Mouse (Mus musculus): ENCODE data around the gene 1110017D15Rik. TPM values are rescaled to one million over a fixed set of nuclear protein-coding genes. Genes with fewer than 3 reads are reported as not detected.
"Not testable (repeated sequence)": the region's sequence is repeated elsewhere in the genome, so short reads cannot be mapped to it uniquely, and the experiment has no call there.

1110017D15Rik gene
- polyA plus RNA-seq, 1 experiment from 2014 or later: 0.65 TPM

DNA sequence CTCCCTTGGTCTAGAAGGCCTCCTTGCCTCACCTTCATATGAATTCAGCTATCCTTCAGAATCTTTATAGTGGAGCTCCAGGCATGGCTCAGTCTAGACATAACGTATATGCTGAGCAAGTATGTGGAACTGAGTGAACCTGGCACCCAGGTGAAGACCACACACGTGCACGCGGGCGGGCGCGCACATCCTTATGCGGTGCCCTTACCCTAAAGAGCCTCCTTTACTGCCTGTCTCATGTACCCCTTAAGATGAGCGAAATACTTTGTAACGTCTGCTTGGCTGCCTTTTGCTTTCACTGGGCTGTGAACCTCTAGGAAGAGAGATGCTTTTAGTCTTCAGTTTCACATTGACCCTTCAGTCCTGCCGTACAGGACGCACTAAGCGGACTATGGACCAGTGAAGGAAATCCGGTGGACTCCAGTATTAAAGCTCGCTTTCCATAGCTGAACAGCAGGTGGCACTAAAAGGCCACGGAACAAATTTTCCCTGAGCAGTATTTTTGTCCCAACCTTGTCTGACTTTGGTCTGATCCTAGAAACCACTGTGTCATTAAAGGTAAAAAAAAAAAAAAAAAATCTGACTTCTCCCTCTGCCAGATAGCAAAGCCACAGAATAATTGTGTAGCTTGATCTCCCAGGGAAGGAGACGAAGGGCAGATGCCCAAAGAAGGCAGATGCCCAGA is 48.6 kb downstream of the 1110017D15Rik start:
- Histone ChIP-seq H3K9ac (ENCODE audit: low read length) (no peak overlapping the region), H3K27me3 (ENCODE audit: control insufficient read depth, insufficient read depth, low read length) (no peaks in the 10 kb centered on the region), H3K9me3 (replicated peaks; ENCODE audit: control insufficient read depth, low read length) (no peaks in the 10 kb centered on the region), H3K27ac (ENCODE audit: low read length) (no peak overlapping the region), H3K4me1 (ENCODE audit: control insufficient read depth, insufficient read depth, low read length) (peaks cover 14% of the 10 kb centered on the region), H3K4me2 (ENCODE audit: low read depth, low read length) (no peak overlapping the region), H3K4me3 (replicated peaks; ENCODE audit: low read length) (no peak overlapping the region), H3K36me3 (ENCODE audit: control insufficient read depth, insufficient read depth, low read length) (no peaks in the 10 kb centered on the region)
- ATAC-seq (ENCODE audit: insufficient read depth, low FRiP score): no peak
- 58% methylated on average over 17 of the region's 17 CpGs for WGBS

DNA sequence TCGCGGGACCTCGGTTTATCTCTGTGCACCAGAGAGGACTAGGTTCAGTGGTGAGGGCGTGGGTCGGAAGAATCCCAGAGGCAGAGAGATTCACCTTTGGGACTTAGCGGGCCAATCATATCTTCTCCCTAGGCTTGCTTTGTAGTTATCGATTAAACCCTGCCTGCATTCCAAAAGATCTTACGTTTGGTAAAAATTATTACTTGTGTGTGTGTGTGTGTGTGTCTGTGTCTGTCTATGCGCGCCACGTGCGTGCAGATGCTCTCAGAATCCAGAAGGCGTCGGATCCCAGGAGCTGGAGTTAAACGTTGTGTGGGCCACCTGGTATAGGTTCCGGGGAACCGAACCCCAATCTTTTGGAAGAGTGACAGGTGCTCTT is 51.9 kb downstream of the 1110017D15Rik start:
- peaks cover 9% of the 10 kb centered on the region for H3K4me1 ChIP-seq (ENCODE audit: control insufficient read depth, insufficient read depth, low read length)
- no peak for ATAC-seq (ENCODE audit: insufficient read depth, low FRiP score)
- H3K4me3 ChIP-seq (replicated peaks; ENCODE audit: low read length): peak overlapping the region; percentile 72
- no peaks in the 10 kb centered on the region for H3K27me3 ChIP-seq (ENCODE audit: control insufficient read depth, insufficient read depth, low read length)
- 4% methylated on average over 17 of the region's 17 CpGs for WGBS
- H3K27ac ChIP-seq (ENCODE audit: low read length): peak overlapping the region; percentile 48; the same call in 1 of the 2 replicates
- H3K9me3 ChIP-seq (replicated peaks; ENCODE audit: control insufficient read depth, low read length): no peaks in the 10 kb centered on the region
- H3K36me3 ChIP-seq (ENCODE audit: control insufficient read depth, insufficient read depth, low read length): no peaks in the 10 kb centered on the region
- H3K4me2 ChIP-seq (ENCODE audit: low read depth, low read length): peak overlapping the region; percentile 48
- peak overlapping the region; percentile 87 for H3K9ac ChIP-seq (ENCODE audit: low read length)

DNA sequence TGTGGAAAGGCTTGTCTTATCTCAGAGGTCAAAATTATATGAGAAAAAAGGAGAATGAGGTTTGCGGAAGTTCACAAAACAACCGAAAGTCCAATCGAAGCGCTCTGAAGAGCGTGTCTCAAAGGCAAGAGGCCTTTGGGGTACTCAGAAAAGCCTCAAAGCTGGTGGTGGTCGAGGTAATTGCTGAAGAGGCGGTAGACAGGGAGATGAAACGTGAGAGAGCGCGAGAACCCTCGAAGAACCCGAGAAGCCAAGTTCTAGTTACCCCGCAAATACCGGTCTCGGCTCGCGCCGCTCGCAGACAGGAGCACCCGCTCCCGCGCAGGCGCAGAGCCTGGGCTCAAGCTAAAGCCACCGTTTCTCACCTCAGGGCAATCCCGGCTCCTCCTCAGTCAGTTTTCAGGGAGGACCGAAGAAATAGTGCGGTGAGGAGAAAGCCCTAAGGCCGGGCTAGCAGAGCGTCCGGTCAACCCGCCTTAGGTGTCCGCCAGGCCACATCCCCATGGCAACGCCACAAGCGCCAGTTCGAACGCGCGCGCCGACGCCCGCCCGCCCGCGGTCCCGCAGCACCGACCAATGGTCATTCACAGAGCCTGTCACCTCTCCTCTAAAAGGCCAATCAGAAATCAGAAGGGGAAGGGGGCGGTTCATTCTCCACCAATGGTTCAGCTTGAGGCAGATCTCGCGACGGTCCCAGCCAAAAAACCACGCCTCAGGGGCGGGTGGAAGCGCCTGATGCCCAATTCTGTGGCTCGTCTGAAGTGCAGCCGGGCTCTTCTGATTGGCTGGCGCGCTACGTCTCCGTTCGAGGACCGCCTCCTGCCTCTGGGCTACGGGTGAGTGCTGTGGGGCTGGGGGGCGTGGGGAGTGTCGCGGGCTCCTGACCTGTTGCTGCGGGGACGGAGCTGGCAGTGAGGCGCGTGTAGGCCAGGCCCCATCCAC is 52.5 kb downstream of the 1110017D15Rik start, which contains the start of the genes Kif24 and Nudt2:
TSS of gene Kif24 (minus strand) at position 543 of the 942 bp plus-strand sequence.
TSS of gene Nudt2 (plus strand) at position 807 of the 942 bp plus-strand sequence.
- H3K36me3 ChIP-seq (ENCODE audit: control insufficient read depth, insufficient read depth, low read length): no peaks in the 10 kb centered on the region
- ATAC-seq (ENCODE audit: insufficient read depth, low FRiP score): peak; percentile 100
- peaks cover 9% of the 10 kb centered on the region for H3K4me1 ChIP-seq (ENCODE audit: control insufficient read depth, insufficient read depth, low read length)
- H3K27ac ChIP-seq (ENCODE audit: low read length): peak within 1 kb of the TSS; percentile 48; the same call in 1 of the 2 replicates
- peak within 1 kb of the TSS; percentile 80 for H3K4me2 ChIP-seq (ENCODE audit: low read depth, low read length)
- no peaks in the 10 kb centered on the region for H3K27me3 ChIP-seq (ENCODE audit: control insufficient read depth, insufficient read depth, low read length)
- peak within 1 kb of the TSS; percentile 72 for H3K4me3 ChIP-seq (replicated peaks; ENCODE audit: low read length)
- WGBS: under 1% methylated on average over 70 of the region's 70 CpGs
- no peaks in the 10 kb centered on the region for H3K9me3 ChIP-seq (replicated peaks; ENCODE audit: control insufficient read depth, low read length)
- H3K9ac ChIP-seq (ENCODE audit: low read length): peak within 1 kb of the TSS; percentile 87

DNA sequence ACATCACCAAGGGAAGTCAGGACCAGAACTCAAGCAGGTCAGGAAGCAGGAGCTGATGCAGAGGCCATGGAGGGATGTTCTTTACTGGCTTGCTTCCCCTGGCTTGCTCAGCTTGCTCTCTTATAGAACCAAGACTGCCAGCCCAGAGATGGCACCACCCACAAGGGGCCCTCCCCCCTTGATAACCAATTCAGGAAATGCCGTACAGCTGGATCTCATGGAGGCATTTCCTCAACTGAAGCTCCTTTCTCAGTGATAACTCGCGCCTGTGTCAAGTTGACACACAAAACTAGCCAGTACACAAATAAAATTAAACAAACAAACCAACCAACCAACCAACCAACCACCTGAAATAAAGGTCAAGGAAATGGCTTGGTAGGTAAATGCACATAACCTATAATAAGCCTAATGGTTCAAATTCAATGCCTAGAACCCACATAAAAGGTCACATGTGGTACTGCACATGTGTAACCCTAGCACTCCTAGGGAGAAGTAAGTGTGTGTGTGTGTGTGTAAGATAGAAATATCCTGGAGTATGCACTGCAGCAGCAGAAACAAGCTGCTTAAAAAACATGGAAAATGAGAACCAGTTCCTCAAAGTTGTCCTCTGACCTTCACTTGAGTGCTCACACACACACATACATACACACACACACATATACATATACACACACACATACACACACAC is 53.9 kb downstream of the 1110017D15Rik start:
- H3K4me1 ChIP-seq (ENCODE audit: control insufficient read depth, insufficient read depth, low read length); H3K9ac ChIP-seq (ENCODE audit: low read length); H3K36me3 ChIP-seq (ENCODE audit: control insufficient read depth, insufficient read depth, low read length); ATAC-seq (ENCODE audit: insufficient read depth, low FRiP score); H3K9me3 ChIP-seq (replicated peaks; ENCODE audit: control insufficient read depth, low read length); H3K27ac ChIP-seq (ENCODE audit: low read length); H3K27me3 ChIP-seq (ENCODE audit: control insufficient read depth, insufficient read depth, low read length): not testable (repeated sequence)
- 54% methylated on average over 3 of the region's 3 CpGs for WGBS
- Histone ChIP-seq H3K4me2 (ENCODE audit: low read depth, low read length) (peak overlapping the region; percentile 80), H3K4me3 (replicated peaks; ENCODE audit: low read length) (peak overlapping the region; percentile 72)

DNA sequence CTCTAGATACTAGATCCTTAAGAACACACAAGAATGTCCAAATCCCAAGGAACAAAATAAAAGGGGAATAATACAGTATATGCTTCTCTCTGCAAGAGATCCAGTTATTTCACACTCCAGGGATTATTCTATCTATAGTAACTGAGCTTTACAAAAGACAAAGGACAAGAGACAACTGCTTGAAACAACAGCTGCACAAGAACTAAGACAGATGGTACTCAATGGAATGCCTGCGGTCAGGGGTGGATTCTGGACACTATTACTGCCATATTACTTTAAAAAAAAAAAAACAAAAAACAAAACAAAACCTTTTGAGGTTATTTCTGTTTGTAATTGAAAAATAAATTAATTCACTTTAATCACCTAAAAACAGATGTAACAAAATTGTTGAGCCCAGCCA is 56.4 kb downstream of the 1110017D15Rik start:
- ATAC-seq (ENCODE audit: insufficient read depth, low FRiP score): no peak
- Histone ChIP-seq H3K27ac (ENCODE audit: low read length) (no peak overlapping the region), H3K4me3 (replicated peaks; ENCODE audit: low read length) (no peak overlapping the region), H3K36me3 (ENCODE audit: control insufficient read depth, insufficient read depth, low read length) (no peaks in the 10 kb centered on the region), H3K27me3 (ENCODE audit: control insufficient read depth, insufficient read depth, low read length) (no peaks in the 10 kb centered on the region), H3K9ac (ENCODE audit: low read length) (no peak overlapping the region), H3K9me3 (replicated peaks; ENCODE audit: control insufficient read depth, low read length) (no peaks in the 10 kb centered on the region), H3K4me2 (ENCODE audit: low read depth, low read length) (no peak overlapping the region), H3K4me1 (ENCODE audit: control insufficient read depth, insufficient read depth, low read length) (peaks cover 9% of the 10 kb centered on the region)
- 94% methylated on average over 1 of the region's 1 CpGs for WGBS

Other genes with a start within 250 kb of the 1110017D15Rik start
- 51.9 and 55.2 TPM in 2 replicates for gene Ubap2, start 242.2 kb downstream of the 1110017D15Rik start, polyA plus RNA-seq (2015; fragmentation: Nextera tagmentation; extraction: Ambion mirVana)
- 62.9 and 65.0 TPM in 2 replicates for gene Dcaf12, start 202.4 kb downstream of the 1110017D15Rik start, polyA plus RNA-seq (2015; fragmentation: Nextera tagmentation; extraction: Ambion mirVana)
- gene Ubap1, start 168.3 kb downstream of the 1110017D15Rik start, polyA plus RNA-seq (2015; fragmentation: Nextera tagmentation; extraction: Ambion mirVana): 49.5 and 53.0 TPM in 2 replicates
- gene Kif24, start 52.4 kb downstream of the 1110017D15Rik start, polyA plus RNA-seq (2015; fragmentation: Nextera tagmentation; extraction: Ambion mirVana): 4.8 and 6.0 TPM in 2 replicates
- gene Nudt2, start 52.2 kb downstream of the 1110017D15Rik start, polyA plus RNA-seq (2015; fragmentation: Nextera tagmentation; extraction: Ambion mirVana): 49.5 and 49.6 TPM in 2 replicates
- 7.9 and 9.6 TPM in 2 replicates for gene AI464131, start 14.3 kb downstream of the 1110017D15Rik start, polyA plus RNA-seq (2015; fragmentation: Nextera tagmentation; extraction: Ambion mirVana)
- gene Fam219a, start 52.2 kb upstream of the 1110017D15Rik start, polyA plus RNA-seq (2015; fragmentation: Nextera tagmentation; extraction: Ambion mirVana): 2.9 and 3.0 TPM in 2 replicates
- 4.7 and 5.1 TPM in 2 replicates for gene Dnaic1, start 52.4 kb upstream of the 1110017D15Rik start, polyA plus RNA-seq (2015; fragmentation: Nextera tagmentation; extraction: Ambion mirVana)
- gene Enho, start 123.0 kb upstream of the 1110017D15Rik start, polyA plus RNA-seq (2015; fragmentation: Nextera tagmentation; extraction: Ambion mirVana): 22.8 and 23.0 TPM in 2 replicates
- 10.1 and 10.5 TPM in 2 replicates for gene Cntfr, start 179.8 kb upstream of the 1110017D15Rik start, polyA plus RNA-seq (2015; fragmentation: Nextera tagmentation; extraction: Ambion mirVana)
- gene Il11ra1, start 182.7 kb upstream of the 1110017D15Rik start, polyA plus RNA-seq (2015; fragmentation: Nextera tagmentation; extraction: Ambion mirVana): 143 and 152 TPM in 2 replicates
- gene Rpp25l, start 196.2 kb upstream of the 1110017D15Rik start, polyA plus RNA-seq (2015; fragmentation: Nextera tagmentation; extraction: Ambion mirVana): 54.3 and 58.6 TPM in 2 replicates
- gene Dctn3, start 205.8 kb upstream of the 1110017D15Rik start, polyA plus RNA-seq (2015; fragmentation: Nextera tagmentation; extraction: Ambion mirVana): 132 TPM in 2 replicates
- gene Arid3c, start 213.8 kb upstream of the 1110017D15Rik start, polyA plus RNA-seq (2015; fragmentation: Nextera tagmentation; extraction: Ambion mirVana): not detected in 2 replicates
- 43.8 and 44.7 TPM in 2 replicates for gene Galt, start 237.9 kb upstream of the 1110017D15Rik start, polyA plus RNA-seq (2015; fragmentation: Nextera tagmentation; extraction: Ambion mirVana)
- gene Sigmar1, start 238.8 kb upstream of the 1110017D15Rik start, polyA plus RNA-seq (2015; fragmentation: Nextera tagmentation; extraction: Ambion mirVana): 76.9 and 88.4 TPM in 2 replicates